Mouse (Mus musculus) C2C12 (cell line): Measurements from ENCODE around the gene Syt15. TPM values are rescaled to one million over a fixed set of nuclear protein-coding genes. Genes with fewer than 3 reads are reported as not detected.

Source experiments
- H3K27me3 ChIP-seq: one replicate; pipeline ENCODE4 v1.6.1; 2011; ENCODE audit not compliant: control insufficient read depth, insufficient read depth, insufficient read length
- H3K36me3 ChIP-seq: one replicate; pipeline ENCODE4 v1.6.1; 2011; ENCODE audit not compliant: control insufficient read depth, insufficient read depth
- H3K4me3 ChIP-seq: one replicate; pipeline ENCODE4 v1.5.1; 2011; ENCODE audit warnings: mild to moderate bottlenecking, control low read depth; ENCODE audit not compliant: poor library complexity, insufficient read depth, severe bottlenecking
- H3K79me2 ChIP-seq: one replicate; pipeline ENCODE4 v1.6.1; 2011; ENCODE audit not compliant: control insufficient read depth, insufficient read depth
- H3K79me3 ChIP-seq: one replicate; pipeline ENCODE4 v1.6.1; 2011; ENCODE audit warnings: low read depth, control low read depth
- H3ac ChIP-seq: one replicate; pipeline ENCODE3; 2011; ENCODE audit warnings: low read depth; ENCODE audit not compliant: control insufficient read depth, insufficient read length
- CEBPB ChIP-seq: IDR thresholded peaks from one replicate; pipeline ENCODE4 v1.6.1; 2011; ENCODE audit warnings: low read depth, mild to moderate bottlenecking, control low read depth, moderate library complexity
- CTCF ChIP-seq: IDR thresholded peaks from one replicate; pipeline ENCODE4 v1.5.1; 2011; ENCODE audit not compliant: control insufficient read depth, insufficient read depth, insufficient read length
- FOSL1 ChIP-seq: IDR thresholded peaks from one replicate; pipeline ENCODE4 v1.8.0; 2011; ENCODE audit warnings: mild to moderate bottlenecking, low read length; ENCODE audit not compliant: poor library complexity, insufficient read depth, severe bottlenecking
- MAX ChIP-seq: IDR thresholded peaks from one replicate; pipeline ENCODE4 v1.6.1; 2011; ENCODE audit warnings: mild to moderate bottlenecking, control low read depth
- MYOD1 ChIP-seq: IDR thresholded peaks from one replicate; pipeline ENCODE4 v1.6.1; 2011; ENCODE audit warnings: low read depth; ENCODE audit not compliant: control insufficient read depth, insufficient read length
- MYOG ChIP-seq: IDR thresholded peaks from one replicate; pipeline ENCODE4 v1.6.1; 2011; ENCODE audit not compliant: control insufficient read depth, insufficient read length; ENCODE audit errors: extremely low read depth
- USF1 ChIP-seq: IDR thresholded peaks from one replicate; pipeline ENCODE4 v1.6.1; 2011; ENCODE audit warnings: low read depth, mild to moderate bottlenecking, control low read depth, moderate library complexity
- long read RNA-seq, 2 experiments: library from polyadenylated mRNA; unstranded; transcript quantifications; one replicate each; pipeline ENCODE4 v2.0.0; 2019 to 2020
- polyA plus RNA-seq: library from polyadenylated mRNA; unstranded; fragments of >200 nt; fragmentation: generic; extraction: Trizol; gene quantifications from one replicate; pipeline ENCODE4 v1.2.1, GENCODE M21; 2012; ENCODE audit warnings: missing spikeins

Syt15 gene
- 0.01 TPM for polyA plus RNA-seq
- long read RNA-seq, experiment 1 = 0 reads
- long read RNA-seq, experiment 2 = 0 reads

- no peaks in the 10 kb centered on the region for H3K79me2 ChIP-seq
- H3K79me3 ChIP-seq = no peaks in the 10 kb centered on the region
- H3K36me3 ChIP-seq = no peaks in the 10 kb centered on the region
- peaks cover 33% of the 10 kb centered on the region for H3K27me3 ChIP-seq
- TF ChIP-seq USF1 = no peak
- no peak for TF ChIP-seq FOSL1
- TF ChIP-seq MYOD1 = no peak
- TF ChIP-seq CEBPB = no peak
- TF ChIP-seq MAX = no peak
- TF ChIP-seq CTCF = no peak
- TF ChIP-seq MYOG = no peak
- H3K4me3 ChIP-seq = no peak within 1 kb of the TSS
- no peak within 1 kb of the TSS for H3ac ChIP-seq
These were observed at the start of gene Syt15 for GRCm38 (mm10) chr14:34219295-34219694. Gene Syt15, plus strand, starts transcription at chr14:34219595.

GRCm38 (mm10) chr14:34171107-34171506 is 48.3 kb upstream of the Syt15 start:
- no peak overlapping the region for H3K4me3 ChIP-seq
- H3K27me3 ChIP-seq = no peaks in the 10 kb centered on the region
- H3K36me3 ChIP-seq = no peaks in the 10 kb centered on the region
- H3K79me2 ChIP-seq = no peaks in the 10 kb centered on the region
- H3ac ChIP-seq = no peak overlapping the region
- no peak for TF ChIP-seq FOSL1
- no peak for TF ChIP-seq USF1
- TF ChIP-seq CTCF = no peak
- TF ChIP-seq MYOG = no peak
- TF ChIP-seq CEBPB = no peak
- TF ChIP-seq MYOD1 = no peak
- TF ChIP-seq MAX = no peak
- no peaks in the 10 kb centered on the region for H3K79me3 ChIP-seq

GRCm38 (mm10) chr14:34179351-34179750 is 40.0 kb upstream of the Syt15 start:
- TF ChIP-seq CEBPB (no peak), MAX (no peak), CTCF (no peak)
- no peaks in the 10 kb centered on the region for H3K79me3 ChIP-seq
- no peak overlapping the region for H3ac ChIP-seq
- peaks cover 6% of the 10 kb centered on the region for H3K27me3 ChIP-seq
- H3K79me2 ChIP-seq = no peaks in the 10 kb centered on the region
- no peaks in the 10 kb centered on the region for H3K36me3 ChIP-seq
- H3K4me3 ChIP-seq = no peak overlapping the region

- TF ChIP-seq CTCF (no peak), MAX (no peak), CEBPB (no peak), FOSL1 (no peak), USF1 (no peak), MYOG (no peak), MYOD1 (no peak)
- Histone ChIP-seq H3ac (no peak overlapping the region), H3K27me3 (peaks cover 5% of the 10 kb centered on the region)
These were observed 36.3 kb upstream of the Syt15 start for GRCm38 (mm10) chr14:34183101-34183500.

GRCm38 (mm10) chr14:34188629-34189028 is 30.8 kb upstream of the Syt15 start:
- Histone ChIP-seq H3K79me3 (no peaks in the 10 kb centered on the region), H3K36me3 (no peaks in the 10 kb centered on the region), H3K27me3 (peaks cover 3% of the 10 kb centered on the region), H3K4me3 (no peak overlapping the region), H3ac (no peak overlapping the region), H3K79me2 (no peaks in the 10 kb centered on the region)
- TF ChIP-seq FOSL1 = no peak
- TF ChIP-seq MYOG = no peak
- no peak for TF ChIP-seq USF1
- no peak for TF ChIP-seq CTCF
- TF ChIP-seq MYOD1 = no peak
- no peak for TF ChIP-seq MAX
- no peak for TF ChIP-seq CEBPB

More at GRCm38 (mm10) chr14:34183101-34183500, 36.3 kb upstream of the Syt15 start:
- Histone ChIP-seq H3K4me3 (no peak overlapping the region), H3K36me3 (no peaks in the 10 kb centered on the region), H3K79me3 (no peaks in the 10 kb centered on the region), H3K79me2 (no peaks in the 10 kb centered on the region)

GRCm38 (mm10) chr14:34190361-34190760 is 29.0 kb upstream of the Syt15 start:
- no peaks in the 10 kb centered on the region for H3K36me3 ChIP-seq
- TF ChIP-seq MYOD1 (no peak), CEBPB (no peak), CTCF (no peak), MYOG (no peak), MAX (no peak), USF1 (no peak), FOSL1 (no peak)
- H3K79me3 ChIP-seq = no peaks in the 10 kb centered on the region
- H3ac ChIP-seq = no peak overlapping the region
- no peaks in the 10 kb centered on the region for H3K79me2 ChIP-seq
- H3K4me3 ChIP-seq = no peak overlapping the region
- peaks cover 3% of the 10 kb centered on the region for H3K27me3 ChIP-seq
